Mouse (Mus musculus) stomach, embryonic 16.5 days (tissue): ENCODE results near the gene Epb42. TPM values are rescaled to one million over a fixed set of nuclear protein-coding genes. Genes with fewer than 3 reads are reported as not detected.
"Not testable (repeated sequence)": the region's sequence is repeated elsewhere in the genome, so short reads cannot be mapped to it uniquely, and the experiment has no call there.

Experiments
- ATAC-seq: fragments of 200-750 bp; cut with Nextera tagmentation; 2 replicates; pipeline ENCODE4 v1.8.0; 2017; ENCODE audit warnings: moderate number of reproducible peaks, moderate TSS enrichment; ENCODE audit not compliant: insufficient read depth, low FRiP score
- H3K27ac ChIP-seq: fragments of 300-500 bp; sonication (generic); 2 replicates; pipeline ENCODE4 v1.5.1; 2014; ENCODE audit warnings: low read length
- H3K27me3 ChIP-seq: fragments of 300-500 bp; sonication (generic); 2 replicates; pipeline ENCODE4 v1.6.1; 2014; ENCODE audit warnings: low read length, control low read depth, mixed read lengths; ENCODE audit not compliant: control insufficient read depth, insufficient read depth
- H3K36me3 ChIP-seq: fragments of 300-500 bp; sonication (generic); 2 replicates; pipeline ENCODE4 v1.6.1; 2014; ENCODE audit warnings: low read length; ENCODE audit not compliant: control insufficient read depth, insufficient read depth
- H3K4me1 ChIP-seq: fragments of 300-500 bp; sonication (generic); 2 replicates; pipeline ENCODE4 v1.6.1; 2014; ENCODE audit warnings: low read length, control low read depth, mixed read lengths; ENCODE audit not compliant: control insufficient read depth, insufficient read depth
- H3K4me2 ChIP-seq: fragments of 300-500 bp; sonication (generic); 2 replicates; pipeline ENCODE4 v1.6.1; 2014; ENCODE audit warnings: low read depth, low read length, mixed read lengths
- H3K4me3 ChIP-seq: fragments of 300-500 bp; sonication (generic); replicated peaks from 2 replicates; pipeline ENCODE4 v1.5.1; 2014; ENCODE audit warnings: mild to moderate bottlenecking, low read length
- H3K9ac ChIP-seq: fragments of 300-500 bp; sonication (generic); 2 replicates; pipeline ENCODE4 v1.6.1; 2014; ENCODE audit warnings: low read length
- H3K9me3 ChIP-seq: fragments of 300-500 bp; sonication (generic); replicated peaks from 2 replicates; pipeline ENCODE4 v1.6.1; 2016; ENCODE audit warnings: low read length, control low read depth; ENCODE audit not compliant: control insufficient read depth
- WGBS: fragments of 180-500 bp; shearing (Covaris S2); extraction: QIAGEN DNeasy Blood & Tissue Kit; methylation state at CpG from one replicate; pipeline ENCODE4 v1.1.7; 2014; 5-methylcytosine and 5-hydroxymethylcytosine counted together
- microRNA-seq: library from miRNA; unstranded; fragments of <30 nt; microRNA quantifications from one replicate; pipeline ENCODE4, GENCODE M21; 2016
- polyA plus RNA-seq: library from polyadenylated mRNA; unstranded; fragments of >200 nt; fragmentation: Nextera tagmentation; extraction: Ambion mirVana; gene quantifications from 2 replicates; pipeline ENCODE4 v1.2.1, GENCODE M21; 2015

The Epb42 gene
- polyA plus RNA-seq, 1 experiment from 2014 or later: 8.0 TPM

GRCm38 (mm10) chr2:120976308-120976707, 60.6 kb downstream of the Epb42 start:
- Histone ChIP-seq H3K27ac (no peak overlapping the region), H3K4me3 (0 out of 2 replicates have a peak overlapping the region, but pooled peaks have one; percentile 8), H3K9me3 (no peaks in the 10 kb centered on the region), H3K9ac (no peak overlapping the region), H3K4me1 (peaks cover 6% of the 10 kb centered on the region), H3K27me3 (no peaks in the 10 kb centered on the region), H3K36me3 (no peaks in the 10 kb centered on the region), H3K4me2 (0 out of 2 replicates have a peak overlapping the region, but pooled peaks have one; percentile 31)
- WGBS: 46% methylated on average over 4 of the region's 4 CpGs
- ATAC-seq: no peak

- Histone ChIP-seq H3K4me3 (no peak overlapping the region; the same call in 1 of the 2 replicates), H3K27ac (no peak overlapping the region), H3K4me2 (0 out of 2 replicates have a peak overlapping the region, but pooled peaks have one; percentile 22), H3K4me1 (peaks cover 12% of the 10 kb centered on the region), H3K9me3 (no peaks in the 10 kb centered on the region), H3K9ac (no peak overlapping the region), H3K36me3 (no peaks in the 10 kb centered on the region), H3K27me3 (no peaks in the 10 kb centered on the region)
- whole genome bisulfite sequencing: 21% methylated on average over 5 of the region's 5 CpGs
- ATAC-seq: no peak
These were observed 63.9 kb downstream of the Epb42 start for GRCm38 (mm10) chr2:120972964-120973363.

DNA sequence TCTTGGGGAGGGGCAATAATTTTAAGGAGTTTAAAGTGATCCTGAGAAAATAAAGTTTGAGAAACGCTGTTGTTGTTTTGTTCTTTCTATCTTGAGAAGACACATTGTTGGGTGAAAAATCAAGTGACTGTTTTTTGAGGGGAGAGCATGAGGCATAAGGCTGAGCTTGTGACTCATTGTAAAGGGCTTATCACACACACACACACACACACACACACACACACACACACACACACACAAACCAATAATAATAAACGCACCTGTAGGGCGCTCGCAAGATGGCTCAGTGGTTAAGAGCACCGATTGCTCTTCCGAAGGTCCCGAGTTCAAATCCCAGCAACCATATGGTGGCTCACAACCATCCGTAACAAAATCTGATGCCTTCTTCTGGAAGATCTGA, 64.6 kb downstream of the Epb42 start:
- not testable (repeated sequence) for H3K4me2 ChIP-seq, H3K27ac ChIP-seq, ATAC-seq, H3K27me3 ChIP-seq, H3K4me1 ChIP-seq, H3K4me3 ChIP-seq, H3K9me3 ChIP-seq, H3K36me3 ChIP-seq, H3K9ac ChIP-seq
- 93% methylated on average over 8 of the region's 8 CpGs for WGBS

- ATAC-seq: no peak
- Histone ChIP-seq H3K4me3 (no peak overlapping the region), H3K36me3 (no peaks in the 10 kb centered on the region), H3K4me1 (0 out of 2 replicates have a peak, but pooled peaks cover 6% of the 10 kb centered on the region), H3K9me3 (no peaks in the 10 kb centered on the region), H3K4me2 (no peak overlapping the region), H3K9ac (no peak overlapping the region), H3K27me3 (no peaks in the 10 kb centered on the region), H3K27ac (no peak overlapping the region)
- WGBS: 80% methylated on average over 4 of the region's 4 CpGs
These were observed 65.1 kb downstream of the Epb42 start for GRCm38 (mm10) chr2:120971766-120972165.

DNA sequence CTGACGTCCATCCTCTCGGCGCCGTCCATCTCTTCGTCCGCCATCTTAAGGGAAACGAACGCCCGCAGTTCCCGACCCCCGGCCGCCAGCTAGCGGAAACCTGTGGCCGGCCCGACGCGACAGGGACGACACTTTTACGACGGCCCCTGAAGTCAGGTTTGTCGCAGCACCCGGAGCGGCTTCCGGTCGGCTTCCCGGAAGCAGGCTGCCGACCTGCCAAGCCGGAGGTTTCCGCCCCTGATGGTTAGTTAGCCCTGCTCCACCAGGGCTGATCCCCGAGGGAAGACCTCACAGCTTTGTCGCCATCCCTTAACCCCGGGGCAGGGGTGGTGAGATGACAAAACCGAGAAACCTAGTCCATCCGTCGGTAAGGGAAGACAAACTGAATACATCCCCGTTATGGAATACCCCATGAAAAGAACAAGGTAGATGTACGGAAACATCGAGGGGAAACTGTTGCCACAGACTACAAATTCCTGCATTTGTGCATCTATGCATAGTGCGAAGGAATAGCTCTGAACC, 66.3 kb downstream of the Epb42 start, which contains the start of gene Ubr1:
Ubr1 (minus strand) TSS at position 157 of the 522 bp plus-strand sequence.
- H3K4me2 ChIP-seq: peak within 1 kb of the TSS; percentile 86
- H3K9me3 ChIP-seq: no peaks in the 10 kb centered on the region
- H3K36me3 ChIP-seq: no peaks in the 10 kb centered on the region
- under 1% methylated on average over 39 of the region's 39 CpGs for WGBS
- H3K4me3 ChIP-seq: peak within 1 kb of the TSS; percentile 82
- ATAC-seq: peak; percentile 86
- peak within 1 kb of the TSS; percentile 58 for H3K27ac ChIP-seq
- no peaks in the 10 kb centered on the region for H3K27me3 ChIP-seq
- 0 out of 2 replicates have a peak, but pooled peaks cover 6% of the 10 kb centered on the region for H3K4me1 ChIP-seq
- H3K9ac ChIP-seq: peak within 1 kb of the TSS; percentile 86

GRCm38 (mm10) chr2:120970045-120970539, 66.8 kb downstream of the Epb42 start:
- Histone ChIP-seq H3K4me2 (peak overlapping the region; percentile 86), H3K9ac (peak overlapping the region; percentile 86), H3K9me3 (no peaks in the 10 kb centered on the region), H3K36me3 (no peaks in the 10 kb centered on the region), H3K27me3 (no peaks in the 10 kb centered on the region), H3K4me1 (0 out of 2 replicates have a peak, but pooled peaks cover 6% of the 10 kb centered on the region), H3K27ac (peak overlapping the region; percentile 58), H3K4me3 (peak overlapping the region; percentile 82)
- under 1% methylated on average over 23 of the region's 23 CpGs for WGBS
- ATAC-seq: peak; percentile 34; the same call in 1 of the 2 replicates

Small RNA genes lying within 50 kb of the gene (microRNA-seq; reads per million reads assigned to microRNA genes)
- not detected for gene Gm44325

Other genes starting within 250 kb of the Epb42 start
- gene Cdan1, start 186.9 kb downstream of the Epb42 start, polyA plus RNA-seq: 5.2 and 5.3 TPM in 2 replicates
- 2.0 and 2.4 TPM in 2 replicates for gene Ttbk2, start 186.5 kb downstream of the Epb42 start, polyA plus RNA-seq
- 21.3 and 21.5 TPM in 2 replicates for gene Ubr1, start 66.4 kb downstream of the Epb42 start, polyA plus RNA-seq
- 4.7 and 4.8 TPM in 2 replicates for gene Tmem62, start 60.1 kb downstream of the Epb42 start, polyA plus RNA-seq
- 37.1 and 39.1 TPM in 2 replicates for gene Ccndbp1, start 28.7 kb downstream of the Epb42 start, polyA plus RNA-seq
- 1.5 and 2.7 TPM in 2 replicates for gene Tgm5, start 48.8 kb upstream of the Epb42 start, polyA plus RNA-seq
- gene Tgm7, start 72.7 kb upstream of the Epb42 start, polyA plus RNA-seq: 0.14 TPM in 2 replicates
- gene Adal, start 103.4 kb upstream of the Epb42 start, polyA plus RNA-seq: 18.4 and 19.2 TPM in 2 replicates
- gene Lcmt2, start 103.6 kb upstream of the Epb42 start, polyA plus RNA-seq: 19.2 and 20.3 TPM in 2 replicates
- gene Tubgcp4, start 133.6 kb upstream of the Epb42 start, polyA plus RNA-seq: 47.6 and 50.3 TPM in 2 replicates
- gene Zscan29, start 134.1 kb upstream of the Epb42 start, polyA plus RNA-seq: 8.8 and 9.6 TPM in 2 replicates
- gene Trp53bp1, start 234.3 kb upstream of the Epb42 start, polyA plus RNA-seq: 50.0 and 55.5 TPM in 2 replicates